Mouse (Mus musculus) ovary, adult 18-20 months (tissue): Measurements from ENCODE around the gene Ndufb3.
A peak's percentile ranks its signal among the peaks of the same experiment; 100 is the strongest.
"Not testable (repeated sequence)": the region's sequence is repeated elsewhere in the genome, so short reads cannot be mapped to it uniquely, and the experiment has no call there.

Experiments used
- DNase-seq: peaks from one replicate; pipeline ENCODE4 v3.0.0; 2022; ENCODE audit warnings: low spot score, mixed read lengths

Gene Ndufb3

DNA sequence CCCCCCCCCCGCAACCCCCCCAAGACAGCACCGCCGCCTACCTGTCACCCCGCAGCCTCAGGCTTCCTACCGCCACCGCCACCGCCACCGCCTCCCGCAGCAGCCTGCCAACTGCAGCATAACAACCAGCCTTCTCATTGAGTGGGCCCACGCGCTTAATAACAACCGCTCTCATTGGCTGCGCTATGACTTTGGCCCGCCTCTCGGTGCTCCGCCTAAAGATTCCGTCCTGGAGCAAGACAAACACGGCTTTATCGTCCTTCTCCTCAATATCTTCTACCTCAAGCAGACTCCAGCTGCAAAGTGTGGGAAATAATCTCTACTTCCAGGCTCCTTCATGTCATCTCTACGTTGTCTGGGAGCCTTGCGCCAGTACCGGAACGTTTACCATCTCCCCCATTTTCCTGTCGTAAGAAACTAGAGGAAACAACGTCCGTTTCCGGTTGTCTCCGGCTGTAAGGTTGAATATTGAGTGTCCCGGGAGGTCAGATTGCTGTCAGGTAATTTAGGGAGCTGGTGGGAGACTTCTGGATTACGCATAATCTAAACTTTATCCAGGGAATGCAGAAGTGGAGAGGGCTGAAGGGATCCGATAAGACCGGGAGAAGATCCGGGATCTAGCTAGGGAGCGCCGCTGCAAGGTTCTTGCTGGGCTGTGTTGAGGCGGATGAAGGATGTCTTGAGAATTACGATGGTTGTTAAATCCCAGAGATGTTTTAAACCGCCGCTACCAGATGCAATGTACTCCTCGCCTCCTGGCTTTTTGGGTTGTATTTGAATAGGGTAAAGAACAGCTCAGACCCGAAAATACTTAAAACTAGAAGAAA is at the start of gene Ndufb3, which contains the start of gene Fam126b:
Gene Ndufb3, plus strand, starts transcription at position 214 of the 827 bp plus-strand sequence.
Gene Fam126b, minus strand, starts transcription at position 153 of the 827 bp plus-strand sequence.
- peak; percentile 78 for DNase-seq

DNA sequence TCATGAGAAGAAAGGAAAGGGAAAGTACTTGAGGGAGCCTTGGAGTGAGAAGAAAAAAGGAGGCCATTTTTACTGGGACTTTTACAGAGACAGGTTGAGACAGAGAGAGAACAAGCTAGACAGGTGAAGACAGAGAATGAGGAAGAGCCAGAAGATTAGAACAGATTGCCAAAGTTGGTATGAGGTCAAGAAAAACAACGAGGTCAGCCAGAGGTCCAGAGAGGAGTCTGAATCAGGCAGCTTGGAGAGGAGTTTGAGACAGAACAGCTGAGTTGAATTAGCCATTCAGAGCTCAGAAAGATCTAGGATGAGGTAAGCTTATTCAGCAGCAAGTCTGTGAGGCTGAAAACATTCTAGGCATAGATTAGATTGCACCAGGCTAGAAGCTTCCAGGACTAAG is 44.8 kb upstream of the Ndufb3 start:
- DNase-seq = no peak

DNA sequence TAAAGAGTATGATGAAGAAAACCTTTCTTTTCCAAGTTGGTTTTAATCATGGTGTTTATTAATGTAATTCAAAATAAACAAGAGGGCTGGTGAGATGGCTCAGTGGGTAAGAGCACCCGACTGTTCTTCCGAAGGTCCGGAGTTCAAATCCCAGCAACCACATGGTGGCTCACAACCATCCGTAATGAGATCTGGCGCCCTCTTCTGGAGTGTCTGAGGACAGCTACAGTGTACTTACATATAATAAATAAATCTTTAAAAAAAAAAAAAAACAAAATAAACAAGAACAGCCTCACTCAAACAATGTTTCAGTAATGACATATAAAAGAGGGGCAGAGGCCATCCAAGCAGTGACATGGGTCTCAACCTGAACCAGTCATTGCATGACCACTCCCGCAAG is 25.8 kb upstream of the Ndufb3 start:
- DNase-seq = not testable (repeated sequence)

DNA sequence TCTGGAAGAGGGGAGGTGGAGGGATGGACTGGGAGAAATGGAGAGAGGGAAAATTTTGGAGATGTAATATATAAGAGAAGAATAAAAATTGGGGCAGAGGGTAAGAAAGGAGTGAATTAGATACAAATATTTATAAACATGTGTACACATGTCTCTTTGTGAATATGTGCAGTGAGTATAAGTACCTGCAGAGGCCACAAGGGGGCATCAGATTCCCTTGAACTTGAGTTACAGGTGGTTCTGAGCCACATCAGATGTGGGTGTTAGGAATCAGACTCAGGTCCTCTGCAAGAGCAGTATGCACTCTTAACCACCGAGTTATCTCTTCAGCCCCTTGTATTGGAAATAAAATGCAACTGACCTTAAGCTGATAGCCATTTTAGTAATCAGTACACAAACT is 23.7 kb upstream of the Ndufb3 start:
- DNase-seq = no peak

DNA sequence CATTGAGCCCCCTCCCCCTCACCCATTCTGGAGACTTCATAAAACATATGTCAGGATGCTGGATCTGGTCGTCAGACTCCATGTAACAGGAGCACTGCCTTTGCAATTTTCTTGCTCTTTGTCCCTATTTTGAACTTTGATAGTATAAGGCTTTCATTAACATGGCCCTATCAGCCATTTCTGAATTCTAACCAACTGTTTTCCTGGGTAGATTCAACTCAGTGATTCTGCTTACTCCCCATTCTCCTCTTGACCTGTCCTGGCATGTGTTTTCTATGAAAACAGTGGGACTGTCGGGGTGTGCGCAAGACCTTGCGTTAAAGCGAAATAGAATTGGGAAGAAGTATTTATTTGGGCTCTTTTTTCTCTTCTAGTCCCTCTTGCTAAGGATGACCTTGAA is 21.2 kb upstream of the Ndufb3 start:
- DNase-seq = no peak

DNA sequence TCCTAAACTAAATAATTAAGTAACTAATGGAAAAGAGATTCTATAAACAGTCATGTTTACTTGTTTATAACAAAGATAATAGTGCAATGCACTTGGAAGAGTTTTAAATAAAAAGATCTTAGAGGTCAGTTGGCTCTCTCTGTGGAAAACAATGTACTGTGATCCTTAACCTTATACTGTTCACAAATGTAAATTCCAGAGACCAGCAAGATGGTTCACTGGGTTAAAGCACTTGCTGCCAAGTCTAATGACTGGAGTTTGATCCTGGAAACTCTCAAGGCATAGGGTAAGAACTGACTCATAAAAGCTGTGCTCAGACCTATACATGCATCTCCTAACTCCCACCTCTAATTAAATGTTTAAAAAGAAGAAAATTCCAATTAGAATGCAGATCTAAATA is 19.6 kb upstream of the Ndufb3 start:
- no peak for DNase-seq

GRCm38 (mm10) chr1:58568456-58569130 is 17.6 kb upstream of the Ndufb3 start:
- no peak for DNase-seq

- DNase-seq = no peak
These were observed 15.7 kb upstream of the Ndufb3 start for GRCm38 (mm10) chr1:58570437-58570836.

- DNase-seq = no peak
These were observed 7.0 kb upstream of the Ndufb3 start for GRCm38 (mm10) chr1:58579179-58579578.

DNA sequence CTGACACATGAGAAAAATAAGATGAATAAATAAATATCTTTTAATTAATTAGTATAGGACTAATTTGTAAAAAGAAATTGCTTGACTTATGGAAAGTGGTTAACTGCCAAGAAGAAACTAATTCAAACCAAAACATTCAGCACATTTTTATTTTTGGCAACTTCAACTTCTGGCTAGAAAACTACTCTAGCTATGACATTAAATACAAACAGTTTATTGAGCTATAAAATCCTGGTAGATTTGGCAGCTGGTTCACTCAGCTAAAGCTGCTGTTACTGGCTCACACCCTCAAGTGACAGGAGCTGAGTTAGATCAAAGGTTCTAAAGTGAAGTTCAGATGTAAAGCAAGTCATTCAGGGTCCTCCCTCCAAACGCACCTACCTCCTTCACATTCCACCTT is 3.6 kb upstream of the Ndufb3 start:
- no peak for DNase-seq

GRCm38 (mm10) chr1:58584271-58584670 is 1.9 kb upstream of the Ndufb3 start:
- no peak for DNase-seq

- no peak for DNase-seq
These were observed 612 bp upstream of the Ndufb3 start for GRCm38 (mm10) chr1:58585373-58586170.

GRCm38 (mm10) chr1:58587491-58587890 is 1.3 kb downstream of the Ndufb3 start:
- DNase-seq = no peak

- no peak for DNase-seq
These were observed 16.5 kb downstream of the Ndufb3 start for GRCm38 (mm10) chr1:58602681-58603080.

- no peak for DNase-seq
These were observed 17.6 kb downstream of the Ndufb3 start for GRCm38 (mm10) chr1:58603738-58604137.

GRCm38 (mm10) chr1:58609591-58609990 is 23.4 kb downstream of the Ndufb3 start:
- DNase-seq = not testable (repeated sequence)

DNA sequence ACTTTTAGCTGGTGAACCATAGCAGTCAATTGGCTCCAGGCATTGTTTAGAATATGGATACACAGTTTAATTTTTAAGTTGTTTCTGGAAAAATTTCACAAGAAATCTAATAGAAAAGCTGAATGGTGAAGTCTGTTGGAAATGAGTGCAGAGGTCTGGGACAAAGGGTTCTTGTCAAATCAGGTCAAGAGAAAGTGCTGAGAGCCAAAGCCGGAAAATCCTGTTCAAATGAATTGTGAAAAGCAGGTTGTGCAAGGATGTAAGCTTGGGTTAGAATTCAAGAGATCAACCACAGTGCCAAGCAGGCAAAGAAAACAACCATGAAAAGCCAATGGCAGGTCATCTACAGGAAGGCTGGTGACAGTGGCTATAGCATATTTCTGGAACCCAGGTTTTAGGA is 24.0 kb downstream of the Ndufb3 start:
- DNase-seq = no peak

DNA sequence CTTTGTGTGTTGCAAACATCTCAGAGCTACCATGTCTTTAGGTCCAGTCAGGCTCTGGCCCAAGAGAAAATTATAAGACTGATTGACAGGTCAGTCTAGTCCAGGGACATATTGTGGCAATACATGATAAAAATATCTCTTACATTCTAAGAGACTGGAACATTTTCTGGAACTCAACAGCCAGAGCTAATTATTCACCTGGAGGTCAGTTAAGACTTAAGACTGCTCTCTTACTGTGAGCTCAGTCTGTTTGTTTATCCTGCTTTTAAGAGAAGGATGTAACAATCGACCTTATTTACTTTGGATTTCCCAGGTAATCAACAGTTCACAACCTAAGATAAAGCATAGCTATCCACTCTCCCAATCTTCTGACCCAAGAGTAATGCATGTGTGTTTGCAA is 24.4 kb downstream of the Ndufb3 start:
- DNase-seq = no peak

- peak; percentile 15 for DNase-seq
These were observed 27.6 kb downstream of the Ndufb3 start for GRCm38 (mm10) chr1:58613786-58614185.

GRCm38 (mm10) chr1:58614424-58614823 is 28.2 kb downstream of the Ndufb3 start:
- peak; percentile 32 for DNase-seq

GRCm38 (mm10) chr1:58615146-58615545 is 29.0 kb downstream of the Ndufb3 start:
- DNase-seq = no peak

DNA sequence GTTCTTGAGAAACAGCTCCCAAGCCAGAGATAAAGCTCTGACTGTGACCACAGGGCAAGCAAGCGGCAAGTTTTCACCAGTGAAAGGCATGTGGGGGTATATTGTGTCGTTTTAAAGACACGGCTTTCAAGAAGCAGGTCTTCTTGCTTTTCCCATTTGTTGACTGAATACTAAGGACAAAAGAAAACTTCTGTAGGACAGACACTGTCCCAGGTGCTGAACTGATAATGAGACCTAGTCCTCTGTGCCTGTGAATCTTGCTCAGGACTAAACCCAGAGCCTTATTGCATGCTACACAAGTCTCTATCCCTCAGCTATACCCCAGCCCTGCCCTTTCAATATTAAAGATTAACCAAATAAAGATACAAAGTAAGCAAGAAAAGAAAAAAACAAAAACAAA is 30.0 kb downstream of the Ndufb3 start:
- no peak for DNase-seq

GRCm38 (mm10) chr1:58617076-58617475 is 30.9 kb downstream of the Ndufb3 start:
- DNase-seq = no peak
